Mouse (Mus musculus): Measurements from ENCODE around the gene March2. TPM values are rescaled to one million over a fixed set of nuclear protein-coding genes. Genes with fewer than 3 reads are reported as not detected.
A peak's percentile ranks its signal among the peaks of the same experiment; 100 is the strongest.

The March2 gene
- polyA plus RNA-seq, 1 experiment from 2014 or later: 51.2 TPM

DNA sequence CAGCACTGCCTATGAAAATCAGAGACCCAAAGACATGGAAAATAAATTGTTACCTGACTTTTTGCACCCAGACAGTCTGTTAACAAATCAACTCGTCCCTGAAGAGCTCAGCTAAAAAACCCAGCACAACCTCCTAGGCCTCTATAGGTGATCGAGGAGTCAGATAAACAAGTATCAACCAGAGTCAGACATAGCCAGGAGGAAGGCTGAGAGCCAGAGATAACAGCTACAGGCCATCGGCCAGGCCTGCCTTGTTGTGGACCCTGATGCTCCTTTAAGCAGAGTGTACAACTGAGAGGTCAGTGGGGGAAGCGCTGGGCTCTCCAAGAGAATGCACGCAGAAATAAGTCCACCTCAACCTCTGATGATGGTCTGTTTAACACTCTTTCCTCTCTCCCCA is 5.2 kb downstream of the March2 start:
- H3K27ac ChIP-seq (ENCODE audit: low read depth, low read length): no peak overlapping the region
- no peaks in the 10 kb centered on the region for H3K4me1 ChIP-seq (replicated peaks; ENCODE audit: control insufficient read depth, insufficient read depth, low read length)
- H3K4me3 ChIP-seq (ENCODE audit: low read depth, low read length): no peak overlapping the region
- H3K9ac ChIP-seq (ENCODE audit: low read depth, low read length): no peak overlapping the region
- no peak for ATAC-seq
- H3K4me2 ChIP-seq (replicated peaks; ENCODE audit: low read depth): no peak overlapping the region
- peaks cover 8% of the 10 kb centered on the region; the same call in 1 of the 2 replicates for H3K36me3 ChIP-seq (ENCODE audit: control insufficient read depth, insufficient read depth)
- H3K9me3 ChIP-seq (ENCODE audit: control insufficient read depth): no peaks in the 10 kb centered on the region
- no peak for TF ChIP-seq CTCF (IDR thresholded peaks at IDR 0.05; ENCODE audit: low read depth)
- no peaks in the 10 kb centered on the region for H3K27me3 ChIP-seq (replicated peaks; ENCODE audit: control insufficient read depth, insufficient read depth, low read length)
- 74% methylated on average over 5 of the region's 5 CpGs for WGBS

DNA sequence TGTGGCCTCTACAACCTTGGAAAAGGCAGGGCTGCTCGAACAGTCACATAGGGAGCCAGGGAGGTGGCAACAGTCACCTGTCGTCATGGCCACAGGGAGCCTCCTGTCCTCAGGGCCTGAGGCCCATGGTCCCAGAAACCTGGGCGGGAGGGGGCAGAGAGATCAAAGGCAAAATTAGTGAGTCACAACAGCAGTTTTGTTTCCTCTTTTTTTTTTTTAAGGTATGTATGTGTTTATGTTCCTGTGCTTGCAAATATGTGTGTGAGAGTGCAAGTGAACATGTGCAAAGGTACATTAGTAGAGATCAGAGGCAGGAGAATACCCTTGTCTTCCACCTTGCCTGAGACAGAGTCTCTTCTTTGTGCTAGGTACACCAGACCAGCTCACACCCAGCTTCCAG is 8.6 kb downstream of the March2 start:
- H3K27me3 ChIP-seq (replicated peaks; ENCODE audit: control insufficient read depth, insufficient read depth, low read length): no peaks in the 10 kb centered on the region
- H3K36me3 ChIP-seq (ENCODE audit: control insufficient read depth, insufficient read depth): peaks cover 32% of the 10 kb centered on the region
- H3K4me1 ChIP-seq (replicated peaks; ENCODE audit: control insufficient read depth, insufficient read depth, low read length): no peaks in the 10 kb centered on the region
- no peak overlapping the region for H3K9ac ChIP-seq (ENCODE audit: low read depth, low read length)
- no peak for ATAC-seq
- WGBS: 76% methylated on average over 3 of the region's 3 CpGs
- no peaks in the 10 kb centered on the region for H3K9me3 ChIP-seq (ENCODE audit: control insufficient read depth)
- H3K27ac ChIP-seq (ENCODE audit: low read depth, low read length): no peak overlapping the region
- no peak overlapping the region for H3K4me2 ChIP-seq (replicated peaks; ENCODE audit: low read depth)
- no peak for TF ChIP-seq CTCF (IDR thresholded peaks at IDR 0.05; ENCODE audit: low read depth)
- H3K4me3 ChIP-seq (ENCODE audit: low read depth, low read length): no peak overlapping the region

DNA sequence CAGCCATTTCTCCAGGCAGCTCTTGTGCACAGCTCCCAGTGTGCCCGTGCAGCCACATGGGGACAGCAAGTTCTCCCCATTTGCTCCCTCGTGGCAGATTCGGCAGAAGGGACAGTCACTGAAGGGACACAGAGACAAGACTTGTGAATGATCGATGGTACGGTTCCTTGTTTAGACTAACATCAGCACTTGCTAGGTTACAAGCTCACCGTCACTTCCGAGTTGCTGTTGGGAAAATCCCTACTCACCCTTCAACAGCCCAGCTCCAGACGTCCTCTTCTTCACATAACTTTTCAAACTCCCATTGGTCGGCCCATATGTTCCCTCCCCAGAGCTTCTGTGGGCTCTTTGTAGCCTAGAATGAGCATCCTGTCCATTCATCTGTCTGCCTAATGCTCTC is 15.4 kb downstream of the March2 start:
- no peak overlapping the region for H3K27ac ChIP-seq (ENCODE audit: low read depth, low read length)
- H3K9me3 ChIP-seq (ENCODE audit: control insufficient read depth): no peaks in the 10 kb centered on the region
- no peak overlapping the region for H3K9ac ChIP-seq (ENCODE audit: low read depth, low read length)
- no peak for ATAC-seq
- 90% methylated on average over 9 of the region's 9 CpGs for WGBS
- H3K4me1 ChIP-seq (replicated peaks; ENCODE audit: control insufficient read depth, insufficient read depth, low read length): no peaks in the 10 kb centered on the region
- TF ChIP-seq CTCF (IDR thresholded peaks at IDR 0.05; ENCODE audit: low read depth): no peak
- no peak overlapping the region for H3K4me3 ChIP-seq (ENCODE audit: low read depth, low read length)
- H3K4me2 ChIP-seq (replicated peaks; ENCODE audit: low read depth): no peak overlapping the region
- peaks cover 41% of the 10 kb centered on the region for H3K36me3 ChIP-seq (ENCODE audit: control insufficient read depth, insufficient read depth)
- no peaks in the 10 kb centered on the region for H3K27me3 ChIP-seq (replicated peaks; ENCODE audit: control insufficient read depth, insufficient read depth, low read length)

DNA sequence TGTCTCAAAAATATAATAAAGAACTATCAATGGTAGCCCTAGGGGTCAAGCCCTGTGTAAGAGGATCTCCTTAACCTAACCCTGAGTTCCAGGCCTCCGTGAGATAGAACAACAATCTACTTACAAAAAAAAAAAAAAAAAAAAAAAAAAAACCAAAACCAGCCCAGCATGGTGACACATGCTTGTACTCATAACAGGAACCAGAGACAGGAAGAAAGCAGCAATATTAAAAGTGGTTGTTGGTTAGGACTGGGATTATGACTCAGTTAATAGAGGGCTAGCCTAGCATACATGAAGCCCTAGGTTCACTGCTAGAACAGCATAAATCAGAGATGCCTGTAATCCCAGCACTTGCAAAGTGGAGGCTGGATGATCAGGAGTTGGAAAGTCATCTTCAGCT is 16.3 kb downstream of the March2 start:
- Histone ChIP-seq H3K27ac (ENCODE audit: low read depth, low read length) (no peak overlapping the region), H3K4me2 (replicated peaks; ENCODE audit: low read depth) (no peak overlapping the region), H3K9me3 (ENCODE audit: control insufficient read depth) (no peaks in the 10 kb centered on the region), H3K4me3 (ENCODE audit: low read depth, low read length) (no peak overlapping the region), H3K27me3 (replicated peaks; ENCODE audit: control insufficient read depth, insufficient read depth, low read length) (no peaks in the 10 kb centered on the region), H3K4me1 (replicated peaks; ENCODE audit: control insufficient read depth, insufficient read depth, low read length) (no peaks in the 10 kb centered on the region), H3K36me3 (ENCODE audit: control insufficient read depth, insufficient read depth) (peaks cover 35% of the 10 kb centered on the region), H3K9ac (ENCODE audit: low read depth, low read length) (no peak overlapping the region)
- no peak for TF ChIP-seq CTCF (IDR thresholded peaks at IDR 0.05; ENCODE audit: low read depth)
- ATAC-seq: no peak
- WGBS: 80% methylated on average over 1 of the region's 1 CpGs

DNA sequence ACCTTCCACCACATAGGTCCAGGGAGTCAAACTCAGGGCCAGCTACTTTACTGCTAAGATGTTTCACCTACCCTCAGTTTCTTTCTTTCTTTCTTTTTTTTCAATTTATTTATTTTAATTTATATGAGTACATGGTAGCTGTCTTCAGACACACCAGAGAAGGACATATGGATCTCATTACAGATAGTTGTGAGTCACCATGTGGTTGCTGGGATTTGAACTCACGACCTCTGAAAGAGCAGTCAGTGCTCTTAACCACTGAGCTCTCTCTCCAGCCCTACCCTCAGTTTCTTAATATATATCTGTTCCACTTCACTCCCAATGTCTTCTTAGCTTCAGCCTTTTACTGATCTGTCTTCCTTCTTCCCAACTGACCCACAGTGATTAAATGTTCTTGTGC is 23.0 kb downstream of the March2 start:
- H3K27ac ChIP-seq (ENCODE audit: low read depth, low read length): no peak overlapping the region
- no peaks in the 10 kb centered on the region for H3K27me3 ChIP-seq (replicated peaks; ENCODE audit: control insufficient read depth, insufficient read depth, low read length)
- H3K4me1 ChIP-seq (replicated peaks; ENCODE audit: control insufficient read depth, insufficient read depth, low read length): no peaks in the 10 kb centered on the region
- peaks cover 33% of the 10 kb centered on the region; the same call in 1 of the 2 replicates for H3K36me3 ChIP-seq (ENCODE audit: control insufficient read depth, insufficient read depth)
- no peaks in the 10 kb centered on the region for H3K9me3 ChIP-seq (ENCODE audit: control insufficient read depth)
- no peak for ATAC-seq
- TF ChIP-seq CTCF (IDR thresholded peaks at IDR 0.05; ENCODE audit: low read depth): no peak
- H3K4me3 ChIP-seq (ENCODE audit: low read depth, low read length): no peak overlapping the region
- no peak overlapping the region for H3K4me2 ChIP-seq (replicated peaks; ENCODE audit: low read depth)
- H3K9ac ChIP-seq (ENCODE audit: low read depth, low read length): no peak overlapping the region
- 85% methylated on average over 1 of the region's 1 CpGs for WGBS

DNA sequence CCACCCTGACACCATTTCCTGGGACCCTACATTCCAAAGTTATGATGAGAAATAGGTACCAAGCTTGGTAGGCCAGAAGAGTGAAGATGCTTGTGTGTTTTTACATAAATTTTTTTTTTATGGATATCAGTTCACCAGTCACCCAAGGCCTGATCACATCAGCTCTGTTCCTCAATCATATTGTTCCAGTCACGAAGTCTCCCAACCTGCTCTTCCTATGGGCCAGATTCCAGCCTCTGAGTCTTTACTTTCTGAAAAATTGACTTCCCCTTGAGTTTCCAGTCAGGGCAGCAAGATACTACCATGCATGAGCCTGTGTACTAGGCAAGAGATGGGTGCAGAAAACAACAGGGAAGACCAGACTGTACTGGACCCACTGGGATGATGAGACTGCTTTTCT is 31.7 kb downstream of the March2 start, which contains the start of gene Hnrnpm:
TSS of gene Hnrnpm (minus strand) at position 101 of the 400 bp plus-strand sequence.
- TF ChIP-seq CTCF (IDR thresholded peaks at IDR 0.05; ENCODE audit: low read depth): no peak
- Histone ChIP-seq H3K4me3 (ENCODE audit: low read depth, low read length) (peak within 1 kb of the TSS; percentile 87), H3K4me2 (replicated peaks; ENCODE audit: low read depth) (peak within 1 kb of the TSS; percentile 78), H3K9ac (ENCODE audit: low read depth, low read length) (peak within 1 kb of the TSS; percentile 98; the same call in 1 of the 2 replicates), H3K36me3 (ENCODE audit: control insufficient read depth, insufficient read depth) (peaks cover 6% of the 10 kb centered on the region; the same call in 1 of the 2 replicates), H3K9me3 (ENCODE audit: control insufficient read depth) (no peaks in the 10 kb centered on the region), H3K27me3 (replicated peaks; ENCODE audit: control insufficient read depth, insufficient read depth, low read length) (no peaks in the 10 kb centered on the region), H3K27ac (ENCODE audit: low read depth, low read length) (no peak within 1 kb of the TSS), H3K4me1 (replicated peaks; ENCODE audit: control insufficient read depth, insufficient read depth, low read length) (peaks cover 6% of the 10 kb centered on the region; the same call in 1 of the 2 replicates)
- WGBS: 93% methylated on average over 1 of the region's 1 CpGs
- no peak for ATAC-seq

DNA sequence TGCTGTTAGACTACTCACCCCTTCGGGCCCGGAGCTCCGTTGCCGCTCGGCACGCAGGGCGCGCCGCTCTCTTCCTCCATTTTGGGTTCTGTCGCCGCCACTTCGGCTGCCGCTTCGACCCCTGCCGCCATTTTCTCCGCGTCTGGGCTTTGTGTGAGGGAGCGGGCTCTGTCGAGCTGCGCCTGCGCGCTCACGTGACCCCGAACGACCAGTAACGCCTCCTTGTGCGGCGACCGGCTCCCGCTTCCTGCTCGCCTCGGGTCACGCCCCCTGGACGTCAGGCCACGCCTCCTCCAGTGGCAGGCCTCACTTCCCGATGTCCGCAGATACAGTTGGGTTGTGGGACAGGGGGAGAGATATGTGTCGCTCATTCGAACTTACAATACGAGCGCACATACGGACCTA is 33.2 kb downstream of the March2 start:
- Histone ChIP-seq H3K4me1 (replicated peaks; ENCODE audit: control insufficient read depth, insufficient read depth, low read length) (peaks cover 6% of the 10 kb centered on the region; the same call in 1 of the 2 replicates), H3K4me3 (ENCODE audit: low read depth, low read length) (peak overlapping the region; percentile 87), H3K27ac (ENCODE audit: low read depth, low read length) (peak overlapping the region; percentile 94), H3K27me3 (replicated peaks; ENCODE audit: control insufficient read depth, insufficient read depth, low read length) (no peaks in the 10 kb centered on the region), H3K9ac (ENCODE audit: low read depth, low read length) (peak overlapping the region; percentile 98), H3K36me3 (ENCODE audit: control insufficient read depth, insufficient read depth) (no peaks in the 10 kb centered on the region), H3K4me2 (replicated peaks; ENCODE audit: low read depth) (peak overlapping the region; percentile 78), H3K9me3 (ENCODE audit: control insufficient read depth) (no peaks in the 10 kb centered on the region)
- under 1% methylated on average over 41 of the region's 42 CpGs for WGBS
- TF ChIP-seq CTCF (IDR thresholded peaks at IDR 0.05; ENCODE audit: low read depth): no peak
- peak; percentile 98 for ATAC-seq

All from intestine, postnatal 0 days (tissue).